Mouse (Mus musculus) thymus, postnatal 25 days (tissue): ENCODE results near the gene Olfr378.

Experiments used
- DNase-seq: peaks from one replicate; pipeline ENCODE4 v3.0.0; 2022

Gene Olfr378

GRCm38 (mm10) chr11:73428377-73428776, at the start of gene Olfr378:
Gene Olfr378, minus strand, starts transcription at chr11:73428477.
- DNase-seq = no peak

GRCm38 (mm10) chr11:73457408-73457807, 29.1 kb upstream of the Olfr378 start, which contains the start of gene Olfr380:
Gene Olfr380, minus strand, starts transcription at chr11:73457508.
- no peak for DNase-seq

- DNase-seq = no peak
Observed at GRCm38 (mm10) chr11:73399514-73399913, 28.8 kb downstream of the Olfr378 start, which contains the start of gene Olfr1. Gene Olfr1, minus strand, starts transcription at chr11:73399614.

GRCm38 (mm10) chr11:73395374-73395773, 32.9 kb downstream of the Olfr378 start:
- DNase-seq = no peak
